Mouse (Mus musculus): Measurements from ENCODE around the gene Mrpl36. TPM values are rescaled to one million over a fixed set of nuclear protein-coding genes. Genes with fewer than 3 reads are reported as not detected.

Mrpl36 gene
- polyA plus RNA-seq, 1 experiment = 29.1 TPM

- H3K27ac ChIP-seq (ENCODE audit: control insufficient read depth, insufficient read depth, low read depth, low read length) = no peak overlapping the region
- no peaks in the 10 kb centered on the region for H3K4me1 ChIP-seq (ENCODE audit: control insufficient read depth, insufficient read depth, low read length)
- TF ChIP-seq CTCF (IDR thresholded peaks at IDR 0.05; ENCODE audit: control insufficient read depth, insufficient read depth, insufficient replicate concordance, low read depth, low read length) (no peak), POLR2A (IDR thresholded peaks at IDR 0.05; ENCODE audit: control insufficient read depth, low read depth, low read length) (no peak)
Measured at GRCm38 (mm10) chr13:73373367-73373766, 45.1 kb downstream of the Mrpl36 start.

GRCm38 (mm10) chr13:73374612-73375011, 46.3 kb downstream of the Mrpl36 start:
- Histone ChIP-seq H3K27ac (ENCODE audit: control insufficient read depth, insufficient read depth, low read depth, low read length) (no peak overlapping the region), H3K36me3 (ENCODE audit: control insufficient read depth, insufficient read depth, low read length) (no peaks in the 10 kb centered on the region), H3K4me3 (ENCODE audit: control insufficient read depth, low read depth, low read length) (no peak overlapping the region), H3K27me3 (ENCODE audit: control insufficient read depth, insufficient read depth, low read length) (no peaks in the 10 kb centered on the region), H3K4me1 (ENCODE audit: control insufficient read depth, insufficient read depth, low read length) (no peaks in the 10 kb centered on the region)
- TF ChIP-seq POLR2A (IDR thresholded peaks at IDR 0.05; ENCODE audit: control insufficient read depth, low read depth, low read length) (no peak), CTCF (IDR thresholded peaks at IDR 0.05; ENCODE audit: control insufficient read depth, insufficient read depth, insufficient replicate concordance, low read depth, low read length) (no peak)

More at GRCm38 (mm10) chr13:73373367-73373766, 45.1 kb downstream of the Mrpl36 start:
- Histone ChIP-seq H3K27me3 (ENCODE audit: control insufficient read depth, insufficient read depth, low read length) (no peaks in the 10 kb centered on the region), H3K36me3 (ENCODE audit: control insufficient read depth, insufficient read depth, low read length) (no peaks in the 10 kb centered on the region), H3K4me3 (ENCODE audit: control insufficient read depth, low read depth, low read length) (no peak overlapping the region)

- H3K4me3 ChIP-seq (ENCODE audit: control insufficient read depth, low read depth, low read length) = no peak overlapping the region
- no peak overlapping the region for H3K27ac ChIP-seq (ENCODE audit: control insufficient read depth, insufficient read depth, low read depth, low read length)
- no peaks in the 10 kb centered on the region for H3K27me3 ChIP-seq (ENCODE audit: control insufficient read depth, insufficient read depth, low read length)
- no peaks in the 10 kb centered on the region for H3K4me1 ChIP-seq (ENCODE audit: control insufficient read depth, insufficient read depth, low read length)
- no peak for TF ChIP-seq CTCF (IDR thresholded peaks at IDR 0.05; ENCODE audit: control insufficient read depth, insufficient read depth, insufficient replicate concordance, low read depth, low read length)
- no peak for TF ChIP-seq POLR2A (IDR thresholded peaks at IDR 0.05; ENCODE audit: control insufficient read depth, low read depth, low read length)
- no peaks in the 10 kb centered on the region for H3K36me3 ChIP-seq (ENCODE audit: control insufficient read depth, insufficient read depth, low read length)
Measured at GRCm38 (mm10) chr13:73377637-73378036, 49.3 kb downstream of the Mrpl36 start.

Other genes starting within 250 kb of the Mrpl36 start
- not detected in 2 replicates for gene Irx4, start 68.0 kb upstream of the Mrpl36 start, polyA plus RNA-seq (2012; rRNA removed)
- 137 and 150 TPM in 2 replicates for gene Ndufs6, start within 50 bp of the Mrpl36 start, polyA plus RNA-seq (2012; rRNA removed)
- 1.9 and 2.0 TPM in 2 replicates for gene Lpcat1, start 138.7 kb downstream of the Mrpl36 start, polyA plus RNA-seq (2012; rRNA removed)
- gene Slc6a3, start 208.2 kb downstream of the Mrpl36 start, polyA plus RNA-seq (2012; rRNA removed) = 0.02 TPM in 1 of 2 replicates, not detected in the other

Data from testis, adult 2 months (tissue).